20 mouse cellular contexts compared by ENCODE assay signal in genomic region chr7:116240353-116240752, GRCm38 (mm10).
"Had no signal": no experiment of that assay in that cellular context is flagged by ENCODE, and none has a peak within 500 bp of the region (broad histone marks: within the 10 kb centered on the region; RNA-seq: fewer than 3 reads in every experiment).

No protein-coding gene starts in this region.

- H3K9me3 ChIP-seq: limb, embryonic 10.5 days; limb, embryonic 13.5 days; liver, embryonic 12.5 days; liver, embryonic 15.5 days; lung, embryonic 15.5 days; megakaryocyte, embryonic 14.5 days; midbrain, embryonic 10.5 days had no signal

- H3K27ac ChIP-seq: layer of hippocampus, adult 2 months; limb, embryonic 10.5 days; limb, embryonic 13.5 days; liver, embryonic 12.5 days; liver, embryonic 15.5 days; lung, embryonic 15.5 days; midbrain, embryonic 10.5 days had no signal

- H3K4me3 ChIP-seq: layer of hippocampus, adult 2 months; limb, embryonic 10.5 days; limb, embryonic 13.5 days; liver, embryonic 12.5 days; liver, embryonic 15.5 days; lung, embryonic 15.5 days; megakaryocyte, embryonic 14.5 days; midbrain, embryonic 10.5 days had no signal

- ATAC-seq: liver, embryonic 12.5 days had no signal

- H3K9ac ChIP-seq: limb, embryonic 13.5 days; liver, embryonic 12.5 days; liver, embryonic 15.5 days; lung, embryonic 15.5 days had no signal

- H3K36me3 ChIP-seq: limb, embryonic 10.5 days; limb, embryonic 13.5 days; liver, embryonic 12.5 days; liver, embryonic 15.5 days; lung, embryonic 15.5 days; midbrain, embryonic 10.5 days had no signal

- DNase-seq: kidney, adult 18-20 months; kidney, adult 9 months; kidney, postnatal 4 days; layer of hippocampus, adult 9-11 months; liver; lung, adult 18-20 months; lung, postnatal 10 days; lung, postnatal 36 days; midbrain, embryonic 14.5 days; retina, postnatal 1 day; thymus, adult 18-20 months; thymus, postnatal 36 days had no signal

- H3K4me2 ChIP-seq: limb, embryonic 13.5 days; liver, embryonic 12.5 days; liver, embryonic 15.5 days; lung, embryonic 15.5 days had no signal

- H3K4me1 ChIP-seq: megakaryocyte, embryonic 14.5 days had no signal
